ENCODE assay signal across 9 mouse cellular contexts in the genomic region with DNA sequence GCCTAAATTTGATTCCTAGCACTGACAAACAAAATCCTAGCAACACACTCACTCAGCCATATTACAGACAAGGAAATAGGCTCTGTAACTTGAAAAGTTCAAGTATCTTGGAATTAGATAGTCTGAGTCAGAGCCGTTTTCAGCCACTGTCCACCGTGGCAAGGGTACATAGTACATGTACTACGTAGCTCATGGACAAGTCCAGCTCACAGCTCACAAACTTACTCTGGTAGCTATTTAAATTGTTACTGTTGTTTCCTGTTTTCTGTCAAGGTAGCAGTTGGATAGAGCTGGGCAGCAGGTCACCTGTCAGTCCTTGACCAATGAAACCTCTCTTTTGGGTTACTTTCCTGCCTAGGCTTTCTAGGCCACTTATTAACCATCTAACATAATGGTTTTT. TPM values are rescaled to one million over a fixed set of nuclear protein-coding genes. Genes with fewer than 3 reads are reported as not detected.
DNase-seq lines count a peak whose midpoint lies in the region; ATAC-seq and TF ChIP-seq lines count a peak whose summit lies in the region.
"Had no signal": no experiment of that assay in that cellular context is flagged by ENCODE, and none has a peak within 500 bp of the region (broad histone marks: within the 10 kb centered on the region; RNA-seq: fewer than 3 reads in every experiment).

No protein-coding gene starts in this region.

- H3K4me1 ChIP-seq in forebrain, embryonic 12.5 days, result peaks cover 40% of the 10 kb centered on the region
- no peaks in the 10 kb centered on the region; the same call in 1 of the 2 replicates for H3K4me1 ChIP-seq in forebrain, embryonic 11.5 days (replicated peaks; ENCODE audit: control insufficient read depth, insufficient read depth, low read length)
- H3K4me1 ChIP-seq in liver, adult 2 months (ENCODE audit: control insufficient read depth, insufficient read depth, low read length), result peaks cover 12% of the 10 kb centered on the region
- H3K4me1 ChIP-seq in intestine, postnatal 0 days (replicated peaks; ENCODE audit: control insufficient read depth, insufficient read depth, low read length), result no peaks in the 10 kb centered on the region

- no peaks in the 10 kb centered on the region for H3K27me3 ChIP-seq in forebrain, embryonic 12.5 days
- H3K27me3 ChIP-seq in forebrain, embryonic 11.5 days (ENCODE audit: control insufficient read depth, insufficient read depth, low read length), result no peaks in the 10 kb centered on the region
- H3K27me3 ChIP-seq in liver, adult 2 months (ENCODE audit: control insufficient read depth, insufficient read depth, low read length), result no peaks in the 10 kb centered on the region
- no peaks in the 10 kb centered on the region for H3K27me3 ChIP-seq in intestine, postnatal 0 days (replicated peaks; ENCODE audit: control insufficient read depth, insufficient read depth, low read length)
- H3K27me3 ChIP-seq in myocyte (ENCODE audit: control insufficient read depth, insufficient read depth, insufficient read length), result no peaks in the 10 kb centered on the region

- H3ac ChIP-seq in myocyte (ENCODE audit: control insufficient read depth, insufficient read length), result no peak overlapping the region

- H3K36me3 ChIP-seq in forebrain, embryonic 12.5 days (replicated peaks), result peaks cover 7% of the 10 kb centered on the region; the same call in 1 of the 2 replicates
- H3K36me3 ChIP-seq in forebrain, embryonic 11.5 days (ENCODE audit: control insufficient read depth, insufficient read depth, low read length), result no peaks in the 10 kb centered on the region; the same call in 1 of the 2 replicates
- 0 out of 2 replicates have a peak, but pooled peaks cover 2% of the 10 kb centered on the region for H3K36me3 ChIP-seq in liver, adult 2 months (ENCODE audit: control insufficient read depth, insufficient read depth, low read length)
- H3K36me3 ChIP-seq in intestine, postnatal 0 days (ENCODE audit: control insufficient read depth, insufficient read depth), result 0 out of 2 replicates have a peak, but pooled peaks cover 4% of the 10 kb centered on the region
- H3K36me3 ChIP-seq in myocyte (ENCODE audit: control insufficient read depth, insufficient read depth), result peaks cover 7% of the 10 kb centered on the region

- no peaks in the 10 kb centered on the region for H3K9me3 ChIP-seq in forebrain, embryonic 12.5 days
- H3K9me3 ChIP-seq in forebrain, embryonic 11.5 days (ENCODE audit: control insufficient read depth, low read length), result no peaks in the 10 kb centered on the region
- H3K9me3 ChIP-seq in intestine, postnatal 0 days (ENCODE audit: control insufficient read depth), result no peaks in the 10 kb centered on the region

- no peak overlapping the region for H3K4me3 ChIP-seq in forebrain, embryonic 12.5 days (replicated peaks)
- H3K4me3 ChIP-seq in forebrain, embryonic 11.5 days (ENCODE audit: low read depth, low read length), result no peak overlapping the region
- H3K4me3 ChIP-seq in liver, adult 2 months (ENCODE audit: insufficient read depth, low read depth, low read length), result no peak overlapping the region
- H3K4me3 ChIP-seq in intestine, postnatal 0 days (ENCODE audit: low read depth, low read length), result peak overlapping the region; percentile 76; the same call in 1 of the 2 replicates
- H3K4me3 ChIP-seq in myocyte, result no peak overlapping the region

- no peak overlapping the region for H3K27ac ChIP-seq in forebrain, embryonic 12.5 days
- H3K27ac ChIP-seq in forebrain, embryonic 11.5 days (ENCODE audit: low read depth, low read length), result no peak overlapping the region
- no peak overlapping the region for H3K27ac ChIP-seq in liver, adult 2 months (replicated peaks; ENCODE audit: insufficient read depth, low read depth, low read length)
- H3K27ac ChIP-seq in intestine, postnatal 0 days (ENCODE audit: low read depth, low read length), result peak overlapping the region; percentile 89

- peak overlapping the region; percentile 83; the same call in 1 of the 2 replicates for H3K4me2 ChIP-seq in forebrain, embryonic 12.5 days
- H3K4me2 ChIP-seq in forebrain, embryonic 11.5 days (ENCODE audit: low read depth, low read length, severe bottlenecking), result no peak overlapping the region
- peak overlapping the region; percentile 96; the same call in 1 of the 2 replicates for H3K4me2 ChIP-seq in intestine, postnatal 0 days (replicated peaks; ENCODE audit: low read depth)
- H3K4me2 ChIP-seq in myocyte (ENCODE audit: low read depth), result peak overlapping the region; percentile 63

- H3K79me2 ChIP-seq in liver, adult 2 months (ENCODE audit: control insufficient read depth, insufficient read depth, low read length), result peaks cover 20% of the 10 kb centered on the region; the same call in 1 of the 2 replicates
- H3K79me2 ChIP-seq in myocyte (ENCODE audit: control insufficient read depth, insufficient read depth), result peaks cover 80% of the 10 kb centered on the region

- DNase-seq in forebrain, embryonic 11.5 days (ENCODE audit: low spot score), result no peak
- peak; percentile 35 for DNase-seq in liver, adult 2 months (ENCODE audit: extremely low read depth, low read depth, low spot score)
- DNase-seq in liver, result no peak
- DNase-seq in ovary, postnatal 10 days (ENCODE audit: low spot score), result no peak
- no peak for DNase-seq in left cerebral cortex, postnatal 25 days (ENCODE audit: low spot score in 2 of 2)
- DNase-seq: heart, adult 18-20 months had no signal

- no peak for ATAC-seq in forebrain, embryonic 12.5 days (ENCODE audit: low FRiP score)
- ATAC-seq in forebrain, embryonic 11.5 days (replicated peaks; ENCODE audit: low FRiP score), result no peak
- peak; percentile 62 for ATAC-seq in intestine, postnatal 0 days

- TF ChIP-seq CTCF in liver, adult 2 months (IDR thresholded peaks at IDR 0.05; ENCODE audit: low read depth, low read length), result no peak
- no peak for TF ChIP-seq CTCF in intestine, postnatal 0 days (IDR thresholded peaks at IDR 0.05; ENCODE audit: low read depth)

- no peak for TF ChIP-seq POLR2A in liver, adult 2 months (IDR thresholded peaks at IDR 0.05; ENCODE audit: extremely low read depth, insufficient read depth, low read length)
- TF ChIP-seq POLR2A in myocyte (IDR thresholded peaks at IDR 0.05; ENCODE audit: insufficient read length, low read depth), result no peak

- intact Hi-C loops in left cerebral cortex, postnatal 25 days (cut with DNase I), result loop anchor here (10.0 kb wide), 1 partner anchor 482 kb away; no protein-coding TSS in a partner anchor

- 97% methylated on average over 3 of the region's 3 CpGs for WGBS in forebrain, embryonic 12.5 days
- WGBS in forebrain, embryonic 11.5 days, result 92% methylated on average over 3 of the region's 3 CpGs
- WGBS in liver, adult 2 months, result 27% methylated on average over 3 of the region's 3 CpGs
- 49% methylated on average over 3 of the region's 3 CpGs for WGBS in intestine, postnatal 0 days

- 0 out of 2 replicates have a peak overlapping the region, but pooled peaks have one; percentile 29 for H3K9ac ChIP-seq in forebrain, embryonic 12.5 days
- H3K9ac ChIP-seq in forebrain, embryonic 11.5 days (ENCODE audit: low read length), result no peak overlapping the region
- H3K9ac ChIP-seq in liver, adult 2 months (ENCODE audit: low read depth, low read length), result no peak overlapping the region
- H3K9ac ChIP-seq in intestine, postnatal 0 days (ENCODE audit: low read depth, low read length), result 0 out of 2 replicates have a peak overlapping the region, but pooled peaks have one; percentile 87

TF ChIP-seq in myocyte, 11 proteins besides CTCF, POLR2A, EP300 and RAD21:
- TF ChIP-seq E2F4 (IDR thresholded peaks at IDR 0.05; ENCODE audit: insufficient read depth) (no peak), REST (IDR thresholded peaks at IDR 0.05; ENCODE audit: insufficient read depth, insufficient read length) (no peak), MYOD1 (IDR thresholded peaks at IDR 0.05; ENCODE audit: control insufficient read depth in 1 of 3, insufficient read length in 2 of 3, low read depth in 2 of 3) (no peak), CEBPB (IDR thresholded peaks at IDR 0.05; ENCODE audit: insufficient read depth, poor library complexity, severe bottlenecking) (no peak), SRF (IDR thresholded peaks at IDR 0.05; ENCODE audit: control insufficient read depth, insufficient read length, low read depth) (no peak)
TF ChIP-seq in myocyte: peak in this region for 0.

RNA-seq across cellular contexts. Expression of a gene that starts 2.2 kb away (rescaled TPM):
- 332 and 370 TPM in 2 replicates for polyA plus RNA-seq in forebrain, embryonic 12.5 days (2016; fragmentation: Nextera tagmentation; extraction: Ambion mirVana)
- 400 and 407 TPM in 2 replicates for polyA plus RNA-seq in forebrain, embryonic 11.5 days (2014; fragmentation: Nextera tagmentation; extraction: Ambion mirVana)
- total RNA-seq in liver, adult 2 months (2014; rRNA removed), result 17.6 and 20.4 TPM in 2 replicates
- 18.1 and 21.2 TPM in 2 replicates for polyA plus RNA-seq in liver, adult 2 months (2012; rRNA removed)
- polyA plus RNA-seq in intestine, postnatal 0 days (2015; fragmentation: Nextera tagmentation; extraction: Ambion mirVana), result 112 and 113 TPM in 2 replicates
- 164 TPM for polyA plus RNA-seq in myocyte (2012; fragmentation: generic; extraction: Trizol)
- total RNA-seq in left cerebral cortex, postnatal 25 days (2021), result 10 to 100 TPM; 33.6 to 41.2 TPM

RNA-seq across cellular contexts. Expression of a gene that starts 2.7 kb away (rescaled TPM):
- 29.2 TPM in 2 replicates for polyA plus RNA-seq in forebrain, embryonic 12.5 days (2016; fragmentation: Nextera tagmentation; extraction: Ambion mirVana)
- polyA plus RNA-seq in forebrain, embryonic 11.5 days (2014; fragmentation: Nextera tagmentation; extraction: Ambion mirVana), result 29.9 and 33.1 TPM in 2 replicates
- 20.7 and 20.8 TPM in 2 replicates for total RNA-seq in liver, adult 2 months (2014; rRNA removed)
- polyA plus RNA-seq in liver, adult 2 months (2012; rRNA removed), result 46.4 and 51.4 TPM in 2 replicates
- 34.9 and 35.4 TPM in 2 replicates for polyA plus RNA-seq in intestine, postnatal 0 days (2015; fragmentation: Nextera tagmentation; extraction: Ambion mirVana)
- polyA plus RNA-seq in myocyte (2012; fragmentation: generic; extraction: Trizol), result 16.6 TPM
- total RNA-seq in left cerebral cortex, postnatal 25 days (2021), result 10 to 100 TPM; 40.5 to 43.4 TPM

RNA-seq across cellular contexts. Expression of a gene that starts 46.0 kb away (rescaled TPM):
- polyA plus RNA-seq in forebrain, embryonic 12.5 days (2016; fragmentation: Nextera tagmentation; extraction: Ambion mirVana), result 0.40 and 0.65 TPM in 2 replicates
- polyA plus RNA-seq in forebrain, embryonic 11.5 days (2014; fragmentation: Nextera tagmentation; extraction: Ambion mirVana), result 0.48 and 0.60 TPM in 2 replicates
- total RNA-seq in liver, adult 2 months (2014; rRNA removed), result 0.07 TPM in 1 of 2 replicates, not detected in the other
- not detected in 2 replicates for polyA plus RNA-seq in liver, adult 2 months (2012; rRNA removed)
- polyA plus RNA-seq in intestine, postnatal 0 days (2015; fragmentation: Nextera tagmentation; extraction: Ambion mirVana), result 1.5 and 1.9 TPM in 2 replicates
- polyA plus RNA-seq in myocyte (2012; fragmentation: generic; extraction: Trizol), result not detected
- total RNA-seq in left cerebral cortex, postnatal 25 days (2021), result 1 to 10 TPM; 1.6 to 1.8 TPM

Comparison
In these comparisons a context has a peak if more than half of its experiments do, and no peak if none do; other contexts are left out.
1. H3K9ac ChIP-seq: peak in forebrain, embryonic 12.5 days (single experiment) and intestine, postnatal 0 days (single experiment); none in forebrain, embryonic 11.5 days (single experiment) and liver, adult 2 months (single experiment).